Mouse (Mus musculus): ENCODE measurements around the gene Med6. TPM values are rescaled to one million over a fixed set of nuclear protein-coding genes. Genes with fewer than 3 reads are reported as not detected.
A peak's percentile ranks its signal among the peaks of the same experiment; 100 is the strongest.

Med6 gene
- polyA plus RNA-seq, 1 experiment from 2014 or later, result 51.6 TPM

- Histone ChIP-seq H3K36me3 (ENCODE audit: control insufficient read depth, insufficient read depth, low read length) (no peaks in the 10 kb centered on the region), H3K9ac (ENCODE audit: low read length) (no peak overlapping the region), H3K27me3 (ENCODE audit: control insufficient read depth, insufficient read depth, low read length) (no peaks in the 10 kb centered on the region), H3K27ac (replicated peaks in 1 of 2; ENCODE audit: control insufficient read depth in 1 of 2, insufficient read depth in 1 of 2, low read depth in 2 of 2, low read length in 2 of 2) (no peak overlapping the region), H3K4me1 (ENCODE audit: control insufficient read depth in 2 of 2, insufficient read depth in 2 of 2, low read length in 2 of 2) (no peaks in the 10 kb centered on the region), H3K9me3 (ENCODE audit: control insufficient read depth, low read length) (no peaks in the 10 kb centered on the region), H3K4me2 (ENCODE audit: low read length) (no peak overlapping the region), H3K4me3 (ENCODE audit: control insufficient read depth in 1 of 2, insufficient read depth in 1 of 2, low read depth in 1 of 2, low read length in 2 of 2) (no peak overlapping the region)
- ATAC-seq (ENCODE audit: insufficient number of reproducible peaks, insufficient read depth, low FRiP score, low read depth), result no peak
Observed at GRCm38 (mm10) chr12:81609445-81609844, 14.6 kb upstream of the Med6 start.

- ATAC-seq (ENCODE audit: insufficient number of reproducible peaks, insufficient read depth, low FRiP score, low read depth), result no peak
- 45% methylated on average over 5 of the region's 5 CpGs for WGBS
Observed at GRCm38 (mm10) chr12:81604995-81605784, 10.4 kb upstream of the Med6 start.

GRCm38 (mm10) chr12:81596547-81597262 lies 1.9 kb upstream of the Med6 start:
- Histone ChIP-seq H3K27ac (replicated peaks in 1 of 2; ENCODE audit: control insufficient read depth in 1 of 2, insufficient read depth in 1 of 2, low read depth in 2 of 2, low read length in 2 of 2) (peak overlapping the region in 1 of 2 experiments; percentile 27; a peak in 1 of 4 replicates), H3K4me3 (ENCODE audit: control insufficient read depth in 1 of 2, insufficient read depth in 1 of 2, low read depth in 1 of 2, low read length in 2 of 2) (no peak overlapping the region)

More at GRCm38 (mm10) chr12:81604995-81605784, 10.4 kb upstream of the Med6 start:
- no peaks in the 10 kb centered on the region for H3K27me3 ChIP-seq (ENCODE audit: control insufficient read depth, insufficient read depth, low read length)
- no peaks in the 10 kb centered on the region for H3K36me3 ChIP-seq (ENCODE audit: control insufficient read depth, insufficient read depth, low read length)
- H3K9me3 ChIP-seq (ENCODE audit: control insufficient read depth, low read length), result no peaks in the 10 kb centered on the region
- no peak overlapping the region for H3K27ac ChIP-seq (replicated peaks in 1 of 2; ENCODE audit: control insufficient read depth in 1 of 2, insufficient read depth in 1 of 2, low read depth in 2 of 2, low read length in 2 of 2)
- no peak overlapping the region for H3K9ac ChIP-seq (ENCODE audit: low read length)
- no peak overlapping the region for H3K4me3 ChIP-seq (ENCODE audit: control insufficient read depth in 1 of 2, insufficient read depth in 1 of 2, low read depth in 1 of 2, low read length in 2 of 2)
- H3K4me1 ChIP-seq (ENCODE audit: control insufficient read depth in 2 of 2, insufficient read depth in 2 of 2, low read length in 2 of 2), result no peaks in the 10 kb centered on the region
- H3K4me2 ChIP-seq (ENCODE audit: low read length), result no peak overlapping the region

GRCm38 (mm10) chr12:81568374-81568773 lies 26.4 kb downstream of the Med6 start, which contains the start of gene Adam21:
Gene Adam21 (minus strand): TSS chr12:81568474.
- no peaks in the 10 kb centered on the region for H3K4me1 ChIP-seq (ENCODE audit: control insufficient read depth in 2 of 2, insufficient read depth in 2 of 2, low read length in 2 of 2)

More at GRCm38 (mm10) chr12:81596547-81597262, 1.9 kb upstream of the Med6 start:
- WGBS, result 58% methylated on average over 8 of the region's 8 CpGs
- no peak overlapping the region for H3K4me2 ChIP-seq (ENCODE audit: low read length)
- H3K9ac ChIP-seq (ENCODE audit: low read length), result no peak overlapping the region
- H3K4me1 ChIP-seq (ENCODE audit: control insufficient read depth in 2 of 2, insufficient read depth in 2 of 2, low read length in 2 of 2), result peaks cover 0 to 8% of the 10 kb centered on the region in 2 experiments; a peak in 2 of 4 replicates
- no peaks in the 10 kb centered on the region for H3K36me3 ChIP-seq (ENCODE audit: control insufficient read depth, insufficient read depth, low read length)
- no peaks in the 10 kb centered on the region for H3K27me3 ChIP-seq (ENCODE audit: control insufficient read depth, insufficient read depth, low read length)
- no peaks in the 10 kb centered on the region for H3K9me3 ChIP-seq (ENCODE audit: control insufficient read depth, low read length)
- no peak for ATAC-seq (ENCODE audit: insufficient number of reproducible peaks, insufficient read depth, low FRiP score, low read depth)

GRCm38 (mm10) chr12:81567931-81568330 lies 26.9 kb downstream of the Med6 start:
- H3K4me1 ChIP-seq (ENCODE audit: control insufficient read depth in 2 of 2, insufficient read depth in 2 of 2, low read length in 2 of 2), result no peaks in the 10 kb centered on the region
- ATAC-seq (ENCODE audit: insufficient number of reproducible peaks, insufficient read depth, low FRiP score, low read depth), result no peak
- H3K4me3 ChIP-seq (ENCODE audit: control insufficient read depth in 1 of 2, insufficient read depth in 1 of 2, low read depth in 1 of 2, low read length in 2 of 2), result no peak overlapping the region
- WGBS, result 74% methylated on average over 5 of the region's 5 CpGs
- H3K9ac ChIP-seq (ENCODE audit: low read length), result no peak overlapping the region
- H3K27ac ChIP-seq (replicated peaks in 1 of 2; ENCODE audit: control insufficient read depth in 1 of 2, insufficient read depth in 1 of 2, low read depth in 2 of 2, low read length in 2 of 2), result no peak overlapping the region
- no peak overlapping the region for H3K4me2 ChIP-seq (ENCODE audit: low read length)
- no peaks in the 10 kb centered on the region for H3K27me3 ChIP-seq (ENCODE audit: control insufficient read depth, insufficient read depth, low read length)
- H3K9me3 ChIP-seq (ENCODE audit: control insufficient read depth, low read length), result no peaks in the 10 kb centered on the region
- H3K36me3 ChIP-seq (ENCODE audit: control insufficient read depth, insufficient read depth, low read length), result peaks cover 13% of the 10 kb centered on the region

More at GRCm38 (mm10) chr12:81568374-81568773, 26.4 kb downstream of the Med6 start, which contains the start of gene Adam21:
- WGBS, result 80% methylated on average over 1 of the region's 1 CpGs
- no peak for ATAC-seq (ENCODE audit: insufficient number of reproducible peaks, insufficient read depth, low FRiP score, low read depth)
- H3K9me3 ChIP-seq (ENCODE audit: control insufficient read depth, low read length), result no peaks in the 10 kb centered on the region
- H3K9ac ChIP-seq (ENCODE audit: low read length), result no peak within 1 kb of the TSS
- no peaks in the 10 kb centered on the region for H3K27me3 ChIP-seq (ENCODE audit: control insufficient read depth, insufficient read depth, low read length)
- no peak within 1 kb of the TSS for H3K4me3 ChIP-seq (ENCODE audit: control insufficient read depth in 1 of 2, insufficient read depth in 1 of 2, low read depth in 1 of 2, low read length in 2 of 2)
- no peak within 1 kb of the TSS for H3K27ac ChIP-seq (replicated peaks in 1 of 2; ENCODE audit: control insufficient read depth in 1 of 2, insufficient read depth in 1 of 2, low read depth in 2 of 2, low read length in 2 of 2)
- no peak within 1 kb of the TSS for H3K4me2 ChIP-seq (ENCODE audit: low read length)
- H3K36me3 ChIP-seq (ENCODE audit: control insufficient read depth, insufficient read depth, low read length), result peaks cover 17% of the 10 kb centered on the region

- Histone ChIP-seq H3K4me1 (ENCODE audit: control insufficient read depth in 2 of 2, insufficient read depth in 2 of 2, low read length in 2 of 2) (no peaks in the 10 kb centered on the region), H3K4me3 (ENCODE audit: control insufficient read depth in 1 of 2, insufficient read depth in 1 of 2, low read depth in 1 of 2, low read length in 2 of 2) (no peak overlapping the region), H3K27me3 (ENCODE audit: control insufficient read depth, insufficient read depth, low read length) (no peaks in the 10 kb centered on the region), H3K36me3 (ENCODE audit: control insufficient read depth, insufficient read depth, low read length) (no peaks in the 10 kb centered on the region), H3K9me3 (ENCODE audit: control insufficient read depth, low read length) (no peaks in the 10 kb centered on the region), H3K9ac (ENCODE audit: low read length) (no peak overlapping the region), H3K27ac (replicated peaks in 1 of 2; ENCODE audit: control insufficient read depth in 1 of 2, insufficient read depth in 1 of 2, low read depth in 2 of 2, low read length in 2 of 2) (no peak overlapping the region), H3K4me2 (ENCODE audit: low read length) (no peak overlapping the region)
- ATAC-seq (ENCODE audit: insufficient number of reproducible peaks, insufficient read depth, low FRiP score, low read depth), result no peak
- WGBS, result 94% methylated on average over 3 of the region's 3 CpGs
Observed at GRCm38 (mm10) chr12:81564173-81564572, 30.6 kb downstream of the Med6 start.

GRCm38 (mm10) chr12:81549286-81549685 lies 45.5 kb downstream of the Med6 start:
- no peaks in the 10 kb centered on the region for H3K9me3 ChIP-seq (ENCODE audit: control insufficient read depth, low read length)
- H3K27me3 ChIP-seq (ENCODE audit: control insufficient read depth, insufficient read depth, low read length), result no peaks in the 10 kb centered on the region
- WGBS, result 83% methylated on average over 3 of the region's 3 CpGs
- ATAC-seq (ENCODE audit: insufficient number of reproducible peaks, insufficient read depth, low FRiP score, low read depth), result no peak
- no peaks in the 10 kb centered on the region for H3K36me3 ChIP-seq (ENCODE audit: control insufficient read depth, insufficient read depth, low read length)
- no peak overlapping the region for H3K4me3 ChIP-seq (ENCODE audit: control insufficient read depth in 1 of 2, insufficient read depth in 1 of 2, low read depth in 1 of 2, low read length in 2 of 2)
- no peak overlapping the region for H3K9ac ChIP-seq (ENCODE audit: low read length)
- no peak overlapping the region for H3K4me2 ChIP-seq (ENCODE audit: low read length)
- H3K27ac ChIP-seq (replicated peaks in 1 of 2; ENCODE audit: control insufficient read depth in 1 of 2, insufficient read depth in 1 of 2, low read depth in 2 of 2, low read length in 2 of 2), result no peak overlapping the region
- no peaks in the 10 kb centered on the region for H3K4me1 ChIP-seq (ENCODE audit: control insufficient read depth in 2 of 2, insufficient read depth in 2 of 2, low read length in 2 of 2)

Data from heart, embryonic 14.5 days (tissue).